Mouse (Mus musculus) large intestine, adult 2 months (tissue): ENCODE data around the gene Wfdc5. TPM values are rescaled to one million over a fixed set of nuclear protein-coding genes. Genes with fewer than 3 reads are reported as not detected.

Experiments used
- DNase-seq: peaks from one replicate; pipeline ENCODE4 v3.0.0-alpha.2; 2012; ENCODE audit warnings: low read depth, low spot score
- WGBS: fragments of 180-500 bp; shearing (Covaris S2); methylation state at CpG from one replicate; pipeline ENCODE4 v1.1.7; 2018; 5-methylcytosine and 5-hydroxymethylcytosine counted together
- polyA plus RNA-seq: library from polyadenylated mRNA; depleted of rRNA; stranded (reverse); fragments of >200 nt; gene quantifications from 2 replicates; pipeline ENCODE4 v1.2.3, GENCODE M21; 2012; rRNA removed

The Wfdc5 gene
- polyA plus RNA-seq, 1 experiment, result not detected

- WGBS, result 27% methylated on average over 1 of the region's 1 CpGs
- no peak for DNase-seq
These were observed 47.2 kb downstream of the Wfdc5 start for GRCm38 (mm10) chr2:164135367-164135766.

GRCm38 (mm10) chr2:164134563-164134962 is 48.0 kb downstream of the Wfdc5 start:
- no peak for DNase-seq
- WGBS, result 66% methylated on average over 6 of the region's 6 CpGs

GRCm38 (mm10) chr2:164131586-164131985 is 51.0 kb downstream of the Wfdc5 start:
- 74% methylated on average over 1 of the region's 1 CpGs for WGBS
- DNase-seq, result no peak

- no peak for DNase-seq
- WGBS, result 86% methylated on average over 12 of the region's 12 CpGs
These were observed 53.7 kb downstream of the Wfdc5 start for GRCm38 (mm10) chr2:164128576-164129411.

- DNase-seq, result no peak
These were observed 55.2 kb downstream of the Wfdc5 start for GRCm38 (mm10) chr2:164127297-164127696.

GRCm38 (mm10) chr2:164126533-164126955 is 56.0 kb downstream of the Wfdc5 start:
- no peak for DNase-seq
- WGBS, result 40% methylated on average over 13 of the region's 13 CpGs

More at GRCm38 (mm10) chr2:164127297-164127696, 55.2 kb downstream of the Wfdc5 start:
- WGBS, result 90% methylated on average over 2 of the region's 2 CpGs

Other genes with a start within 250 kb of the Wfdc5 start
- 43.9 and 48.0 TPM in 2 replicates for gene Ywhab, start 187.8 kb downstream of the Wfdc5 start, polyA plus RNA-seq
- gene Pabpc1l, start 157.3 kb downstream of the Wfdc5 start, polyA plus RNA-seq, result 0.78 and 1.1 TPM in 2 replicates
- gene Stk4, start 112.4 kb downstream of the Wfdc5 start, polyA plus RNA-seq, result 13.6 and 17.5 TPM in 2 replicates
- gene Tomm34, start 111.6 kb downstream of the Wfdc5 start, polyA plus RNA-seq, result 36.8 and 38.7 TPM in 2 replicates
- 0.05 TPM in 2 replicates for gene Kcns1, start 11.6 kb downstream of the Wfdc5 start, polyA plus RNA-seq
- 0.16 TPM in 1 of 2 replicates, not detected in the other for gene Wfdc12, start 7.9 kb upstream of the Wfdc5 start, polyA plus RNA-seq
- gene Wfdc15a, start 17.4 kb upstream of the Wfdc5 start, polyA plus RNA-seq, result not detected in 2 replicates
- 0.41 TPM in 1 of 2 replicates, not detected in the other for gene Wfdc15b, start 38.9 kb upstream of the Wfdc5 start, polyA plus RNA-seq
- not detected in 2 replicates for gene Svs2, start 55.7 kb upstream of the Wfdc5 start, polyA plus RNA-seq
- not detected in 2 replicates for gene Svs3b, start 73.9 kb upstream of the Wfdc5 start, polyA plus RNA-seq
- gene Svs4, start 95.7 kb upstream of the Wfdc5 start, polyA plus RNA-seq, result not detected in 2 replicates
- gene Svs3a, start 106.5 kb upstream of the Wfdc5 start, polyA plus RNA-seq, result not detected in 2 replicates
- not detected in 2 replicates for gene Svs6, start 134.0 kb upstream of the Wfdc5 start, polyA plus RNA-seq
- gene Svs5, start 150.0 kb upstream of the Wfdc5 start, polyA plus RNA-seq, result not detected in 2 replicates
- gene Slpi, start 206.4 kb upstream of the Wfdc5 start, polyA plus RNA-seq, result 24.9 and 38.0 TPM in 2 replicates
- gene Rbpjl, start 220.4 kb upstream of the Wfdc5 start, polyA plus RNA-seq, result not detected in 2 replicates
- gene Matn4, start 222.4 kb upstream of the Wfdc5 start, polyA plus RNA-seq, result 0.27 and 0.57 TPM in 2 replicates